Mouse (Mus musculus): ENCODE data around the gene Gm48552.

- no peak for TF ChIP-seq CTCF (IDR thresholded peaks at IDR 0.05; ENCODE audit: low read depth)
- no peak for TF ChIP-seq EP300 (optimal IDR thresholded peaks at IDR 0.05)
These were observed 30.6 kb upstream of the Gm48552 start for GRCm38 (mm10) chr10:81358209-81358608.
